Mouse (Mus musculus): ENCODE results near the gene Cherp.

Cherp gene

GRCm38 (mm10) chr8:72413839-72414238 lies 61.2 kb downstream of the Cherp start:
- peak; percentile 42 for DNase-seq (ENCODE audit: low read depth, low spot score)

All from 3T3-L1 (cell line).